Mouse (Mus musculus) embryonic facial prominence, embryonic 12.5 days (tissue): ENCODE results near the gene Bzw1. TPM values are rescaled to one million over a fixed set of nuclear protein-coding genes. Genes with fewer than 3 reads are reported as not detected.

ENCODE experiments used
- ATAC-seq: fragments of 200-750 bp; cut with Nextera tagmentation; 2 replicates; pipeline ENCODE4 v1.8.0; 2017; ENCODE audit not compliant: insufficient number of reproducible peaks, insufficient read depth, low FRiP score, low TSS enrichment
- H3K27ac ChIP-seq: fragments of 300-500 bp; sonication (generic); 2 replicates; pipeline ENCODE4 v1.5.1; 2016; ENCODE audit warnings: mild to moderate bottlenecking
- H3K27me3 ChIP-seq: fragments of 300-500 bp; sonication (generic); 2 replicates; pipeline ENCODE4 v1.6.1; 2016; ENCODE audit warnings: mild to moderate bottlenecking, moderate library complexity
- H3K36me3 ChIP-seq: fragments of 300-500 bp; sonication (generic); 2 replicates; pipeline ENCODE4 v1.6.1; 2016; ENCODE audit warnings: mild to moderate bottlenecking
- H3K4me1 ChIP-seq: fragments of 300-500 bp; sonication (generic); 2 replicates; pipeline ENCODE4 v1.6.1; 2016
- H3K4me2 ChIP-seq: fragments of 300-500 bp; sonication (generic); replicated peaks from 2 replicates; pipeline ENCODE4 v1.6.1; 2016; ENCODE audit warnings: mild to moderate bottlenecking, moderate library complexity
- H3K4me3 ChIP-seq: fragments of 300-500 bp; sonication (generic); 2 replicates; pipeline ENCODE4 v1.5.1; 2016; ENCODE audit warnings: mild to moderate bottlenecking
- H3K9ac ChIP-seq: fragments of 300-500 bp; sonication (generic); 2 replicates; pipeline ENCODE4 v1.6.1; 2016; ENCODE audit warnings: mild to moderate bottlenecking, moderate library complexity
- H3K9me3 ChIP-seq: fragments of 300-500 bp; sonication (generic); 2 replicates; pipeline ENCODE4 v1.6.1; 2016; ENCODE audit warnings: mild to moderate bottlenecking, moderate library complexity
- WGBS: fragments of 180-500 bp; shearing (Covaris S2); methylation state at CpG from one replicate; pipeline ENCODE4 v1.1.7; 2016; 5-methylcytosine and 5-hydroxymethylcytosine counted together
- polyA plus RNA-seq: library from polyadenylated mRNA; unstranded; fragments of >200 nt; fragmentation: Nextera tagmentation; extraction: Ambion mirVana; gene quantifications from 2 replicates; pipeline ENCODE4 v1.2.1, GENCODE M21; 2016

Gene Bzw1
- polyA plus RNA-seq, 1 experiment from 2014 or later = 417 TPM

DNA sequence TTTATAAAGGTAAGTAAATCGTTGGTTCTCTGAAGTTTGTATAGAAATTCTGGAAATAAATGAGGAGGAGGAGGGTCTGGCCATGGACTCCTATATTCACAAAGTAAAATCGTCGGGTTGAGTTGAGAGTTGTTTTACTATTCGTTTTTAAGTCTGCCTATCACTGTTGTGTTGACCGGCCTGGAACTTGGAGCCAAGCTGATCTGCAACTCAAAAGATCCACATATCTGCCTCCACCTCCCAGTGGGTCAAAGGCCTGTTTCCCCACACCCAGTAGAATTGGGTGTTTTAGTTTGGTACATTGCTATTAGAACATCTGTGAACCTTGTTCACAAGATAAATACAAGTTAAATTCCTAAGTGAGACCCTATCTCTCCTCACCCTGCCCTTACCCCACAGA lies 11.0 kb downstream of the Bzw1 start:
- no peak overlapping the region for H3K4me2 ChIP-seq
- H3K27me3 ChIP-seq = no peaks in the 10 kb centered on the region
- no peaks in the 10 kb centered on the region for H3K4me1 ChIP-seq
- H3K27ac ChIP-seq = no peak overlapping the region
- no peak for ATAC-seq
- H3K9me3 ChIP-seq = no peaks in the 10 kb centered on the region
- 91% methylated on average over 5 of the region's 5 CpGs for WGBS
- no peak overlapping the region for H3K4me3 ChIP-seq
- no peak overlapping the region for H3K9ac ChIP-seq
- H3K36me3 ChIP-seq = peaks cover 65% of the 10 kb centered on the region

DNA sequence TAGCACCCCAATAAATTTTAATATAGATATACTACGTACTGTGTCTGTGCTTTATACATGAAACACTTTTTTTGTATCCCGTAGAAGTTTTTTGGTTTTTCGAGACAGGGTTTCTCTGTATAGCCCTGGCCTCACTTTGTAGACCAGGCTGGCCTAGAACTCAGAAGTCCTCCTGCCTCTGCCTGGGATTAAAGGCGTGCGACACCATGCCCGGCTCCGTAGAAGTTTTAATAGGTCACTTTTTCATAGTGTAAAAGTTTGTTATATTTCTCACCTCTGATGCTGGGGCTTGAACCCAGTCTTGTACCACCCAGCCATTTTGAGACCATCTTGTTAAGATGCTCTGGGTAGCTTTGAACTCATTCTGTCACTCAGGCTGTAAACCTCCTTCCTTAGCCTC lies 14.6 kb downstream of the Bzw1 start:
- no peak overlapping the region for H3K4me3 ChIP-seq
- no peaks in the 10 kb centered on the region for H3K27me3 ChIP-seq
- WGBS = 98% methylated on average over 7 of the region's 7 CpGs
- H3K9ac ChIP-seq = no peak overlapping the region
- no peaks in the 10 kb centered on the region for H3K4me1 ChIP-seq
- peaks cover 60% of the 10 kb centered on the region for H3K36me3 ChIP-seq
- ATAC-seq = no peak
- H3K9me3 ChIP-seq = no peaks in the 10 kb centered on the region
- no peak overlapping the region for H3K27ac ChIP-seq
- H3K4me2 ChIP-seq = no peak overlapping the region

DNA sequence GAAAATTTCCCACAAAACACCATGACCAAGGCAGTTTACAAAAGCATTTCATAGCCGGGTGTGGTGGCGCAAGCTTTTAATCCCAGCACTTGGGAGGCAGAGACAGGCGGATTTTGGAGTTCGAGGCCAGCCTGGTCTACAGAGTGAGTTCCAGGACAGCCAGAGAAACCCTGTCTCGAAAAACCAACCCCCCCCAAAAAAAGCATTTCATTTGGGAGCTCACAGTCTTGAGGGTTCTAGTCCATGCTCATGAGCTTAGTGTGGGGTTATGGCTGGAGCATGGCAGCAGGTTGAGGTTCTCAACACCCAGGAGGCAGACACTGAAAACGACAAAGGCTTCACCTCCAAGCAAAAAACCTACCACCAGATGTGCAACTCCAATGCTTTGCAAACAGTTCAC lies 15.4 kb downstream of the Bzw1 start:
- Histone ChIP-seq H3K4me2 (no peak overlapping the region), H3K36me3 (peaks cover 60% of the 10 kb centered on the region), H3K27me3 (no peaks in the 10 kb centered on the region), H3K9me3 (no peaks in the 10 kb centered on the region), H3K9ac (no peak overlapping the region), H3K4me1 (no peaks in the 10 kb centered on the region), H3K4me3 (no peak overlapping the region), H3K27ac (no peak overlapping the region)
- no peak for ATAC-seq
- WGBS = 85% methylated on average over 6 of the region's 6 CpGs

DNA sequence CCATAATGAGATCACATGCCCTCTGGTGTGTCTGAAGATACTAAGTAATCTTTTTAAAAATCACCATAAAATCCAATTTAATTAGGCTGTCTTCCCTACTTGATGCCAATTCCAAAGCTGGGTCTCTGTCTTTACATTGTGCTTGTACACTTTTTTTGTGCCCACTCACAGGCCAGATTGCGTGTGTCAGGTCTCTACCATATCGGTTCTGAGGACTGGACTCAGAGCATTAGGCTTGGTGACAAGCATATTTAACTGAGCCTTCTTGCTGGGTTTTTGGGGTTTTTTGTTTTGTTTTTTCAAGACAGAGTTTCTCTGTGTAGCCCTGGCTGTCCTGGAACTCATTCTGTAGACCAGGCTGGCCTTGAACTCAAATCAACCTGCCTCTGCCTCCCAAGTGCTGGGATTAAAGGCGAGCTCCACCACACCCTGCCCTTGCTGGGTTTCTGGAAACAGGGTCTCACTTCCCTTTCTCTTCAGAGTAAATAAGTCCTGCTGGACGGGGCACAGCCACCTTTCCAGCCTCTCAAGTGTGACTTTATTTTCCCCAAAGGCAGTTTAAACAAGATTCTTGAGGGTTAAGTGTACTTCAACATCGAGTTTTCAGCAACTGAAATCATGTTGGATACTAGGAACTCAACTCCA lies 17.0 kb downstream of the Bzw1 start:
- ATAC-seq = no peak
- no peak overlapping the region for H3K4me3 ChIP-seq
- H3K27me3 ChIP-seq = no peaks in the 10 kb centered on the region
- H3K4me2 ChIP-seq = no peak overlapping the region
- H3K27ac ChIP-seq = no peak overlapping the region
- H3K9me3 ChIP-seq = no peaks in the 10 kb centered on the region
- H3K4me1 ChIP-seq = no peaks in the 10 kb centered on the region
- WGBS = 80% methylated on average over 5 of the region's 5 CpGs
- H3K36me3 ChIP-seq = peaks cover 62% of the 10 kb centered on the region
- H3K9ac ChIP-seq = no peak overlapping the region

- WGBS = 85% methylated on average over 3 of the region's 3 CpGs
- H3K27ac ChIP-seq = no peak overlapping the region
- no peak for ATAC-seq
- no peaks in the 10 kb centered on the region for H3K4me1 ChIP-seq
- no peak overlapping the region for H3K4me3 ChIP-seq
- no peaks in the 10 kb centered on the region for H3K27me3 ChIP-seq
- peaks cover 66% of the 10 kb centered on the region for H3K36me3 ChIP-seq
- H3K9me3 ChIP-seq = no peaks in the 10 kb centered on the region
- no peak overlapping the region for H3K4me2 ChIP-seq
- no peak overlapping the region for H3K9ac ChIP-seq
Observed at GRCm38 (mm10) chr1:58410198-58410588, 17.5 kb downstream of the Bzw1 start.

DNA sequence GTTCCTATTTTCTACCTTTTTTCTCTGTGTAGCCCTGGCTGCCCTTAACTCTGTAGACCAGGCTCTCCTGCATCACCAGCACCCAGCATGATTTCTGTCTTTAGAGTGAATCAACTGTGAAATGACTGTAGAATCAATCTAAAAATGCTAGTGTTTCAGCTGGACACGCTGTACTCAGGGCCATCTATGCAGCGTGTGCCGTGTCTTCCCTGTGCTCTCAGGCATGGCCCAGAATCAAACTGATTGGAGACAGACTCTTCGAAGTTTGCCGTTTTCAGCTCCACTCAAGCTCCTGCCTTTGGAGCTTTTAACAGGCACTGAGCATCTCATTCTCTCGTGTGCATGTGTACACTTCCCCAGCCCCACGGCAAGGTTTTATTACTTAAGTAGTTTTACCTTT lies 18.1 kb downstream of the Bzw1 start:
- Histone ChIP-seq H3K36me3 (peaks cover 65% of the 10 kb centered on the region), H3K27me3 (no peaks in the 10 kb centered on the region), H3K27ac (no peak overlapping the region), H3K9ac (no peak overlapping the region), H3K9me3 (no peaks in the 10 kb centered on the region), H3K4me3 (no peak overlapping the region), H3K4me2 (no peak overlapping the region), H3K4me1 (no peaks in the 10 kb centered on the region)
- WGBS = 94% methylated on average over 7 of the region's 7 CpGs
- no peak for ATAC-seq

DNA sequence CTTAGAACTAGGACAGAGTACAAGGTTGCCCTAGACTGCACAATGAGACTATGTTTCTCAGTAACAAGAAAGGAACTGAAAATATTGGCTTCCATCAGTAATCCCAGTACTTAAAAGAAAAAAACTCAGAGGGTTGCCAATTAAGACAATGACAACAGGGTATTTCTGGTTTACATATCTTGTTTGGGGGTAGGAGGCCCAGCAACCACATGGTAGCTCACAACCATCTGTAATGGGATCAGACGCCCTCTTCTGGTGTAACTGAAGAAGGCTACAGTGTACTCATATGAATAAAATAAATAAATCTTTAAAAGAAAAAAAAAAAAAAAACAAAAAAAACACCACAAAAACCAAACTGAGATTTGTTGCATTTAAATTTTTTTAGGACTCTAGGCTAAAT lies 22.7 kb downstream of the Bzw1 start:
- H3K9me3 ChIP-seq = no peaks in the 10 kb centered on the region
- no peak overlapping the region for H3K4me3 ChIP-seq
- H3K27ac ChIP-seq = no peak overlapping the region
- no peak for ATAC-seq
- peaks cover 87% of the 10 kb centered on the region for H3K36me3 ChIP-seq
- H3K9ac ChIP-seq = no peak overlapping the region
- WGBS = 33% methylated on average over 1 of the region's 1 CpGs
- no peak overlapping the region for H3K4me2 ChIP-seq
- H3K4me1 ChIP-seq = no peaks in the 10 kb centered on the region
- H3K27me3 ChIP-seq = no peaks in the 10 kb centered on the region

DNA sequence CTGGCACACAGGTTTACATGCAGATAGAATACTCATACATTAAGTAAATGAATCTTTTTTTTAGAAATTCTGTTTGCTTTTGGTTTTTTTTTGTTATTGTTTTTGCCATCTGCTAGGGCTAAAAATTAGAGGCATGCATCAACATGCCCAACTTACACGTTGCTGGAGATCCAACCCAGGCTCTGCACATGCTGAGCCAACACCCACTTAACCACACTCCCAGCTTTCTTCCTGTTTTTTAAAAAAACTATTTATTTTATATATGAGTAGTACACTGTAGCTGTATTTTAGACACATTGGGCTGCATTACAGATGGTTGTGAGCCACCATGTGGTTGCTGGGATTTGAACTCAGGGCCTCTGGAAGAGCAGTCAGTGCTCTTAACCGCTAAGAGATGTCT lies 23.4 kb downstream of the Bzw1 start:
- Histone ChIP-seq H3K27ac (no peak overlapping the region), H3K4me2 (no peak overlapping the region), H3K36me3 (peaks cover 83% of the 10 kb centered on the region), H3K4me3 (no peak overlapping the region), H3K9me3 (no peaks in the 10 kb centered on the region), H3K9ac (no peak overlapping the region), H3K27me3 (no peaks in the 10 kb centered on the region), H3K4me1 (peaks cover 3% of the 10 kb centered on the region)
- no peak for ATAC-seq
- WGBS = 89% methylated on average over 2 of the region's 2 CpGs

DNA sequence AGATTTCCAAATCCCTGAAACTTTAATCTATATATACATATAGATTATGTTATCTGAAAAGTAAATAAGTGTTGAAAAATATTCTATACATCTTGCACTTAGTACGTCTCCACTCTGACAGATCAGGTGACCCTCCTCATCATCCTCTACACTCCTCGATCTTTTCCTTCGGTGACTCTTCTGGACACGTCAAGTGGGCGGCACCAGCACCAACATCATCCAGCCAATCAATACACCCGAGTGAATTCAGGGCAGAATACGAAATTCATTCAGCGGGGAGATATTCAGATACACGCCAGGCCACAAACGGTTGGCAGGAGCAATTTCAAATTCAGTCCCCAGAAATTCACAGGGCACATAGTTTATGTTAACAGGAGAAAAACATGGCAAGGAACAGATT lies 27.3 kb downstream of the Bzw1 start:
- H3K36me3 ChIP-seq = peaks cover 55% of the 10 kb centered on the region
- H3K27ac ChIP-seq = no peak overlapping the region
- H3K4me3 ChIP-seq = no peak overlapping the region
- WGBS = 89% methylated on average over 10 of the region's 10 CpGs
- H3K27me3 ChIP-seq = no peaks in the 10 kb centered on the region
- ATAC-seq = no peak
- H3K4me2 ChIP-seq = no peak overlapping the region
- no peaks in the 10 kb centered on the region for H3K9me3 ChIP-seq
- H3K9ac ChIP-seq = no peak overlapping the region
- H3K4me1 ChIP-seq = peaks cover 15% of the 10 kb centered on the region

DNA sequence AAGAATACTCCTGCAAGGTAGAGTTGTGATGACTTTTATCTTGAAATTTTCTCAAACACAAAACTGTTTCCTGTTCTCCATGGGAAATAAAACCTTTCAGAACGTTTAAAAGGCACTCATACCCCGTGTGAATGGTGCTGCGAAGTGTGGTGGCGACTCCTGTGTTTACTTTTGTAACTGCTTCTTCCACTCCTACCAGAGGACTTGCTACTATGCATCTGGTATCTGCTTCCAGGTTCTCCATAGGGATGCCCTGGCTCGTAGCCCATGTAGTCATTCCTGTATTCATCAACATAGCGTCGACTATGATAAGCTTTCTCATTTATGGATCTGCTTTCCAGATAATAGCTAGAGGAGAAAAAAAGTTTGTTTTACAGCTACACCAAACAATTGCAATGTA lies 28.3 kb downstream of the Bzw1 start:
- Histone ChIP-seq H3K4me1 (peaks cover 15% of the 10 kb centered on the region), H3K4me3 (no peak overlapping the region), H3K9ac (no peak overlapping the region), H3K27ac (no peak overlapping the region), H3K27me3 (no peaks in the 10 kb centered on the region), H3K9me3 (no peaks in the 10 kb centered on the region), H3K4me2 (0 out of 2 replicates have a peak overlapping the region, but pooled peaks have one; percentile 11), H3K36me3 (peaks cover 48% of the 10 kb centered on the region)
- WGBS = 74% methylated on average over 7 of the region's 7 CpGs
- no peak for ATAC-seq

GRCm38 (mm10) chr1:58422879-58423278 lies 30.2 kb downstream of the Bzw1 start:
- Histone ChIP-seq H3K4me2 (peak overlapping the region; percentile 76), H3K27me3 (no peaks in the 10 kb centered on the region), H3K4me3 (peak overlapping the region; percentile 99), H3K4me1 (peaks cover 15% of the 10 kb centered on the region), H3K9me3 (no peaks in the 10 kb centered on the region), H3K9ac (peak overlapping the region; percentile 99), H3K27ac (peak overlapping the region; percentile 99), H3K36me3 (peaks cover 31% of the 10 kb centered on the region)
- ATAC-seq = no peak
- 7% methylated on average over 13 of the region's 13 CpGs for WGBS

DNA sequence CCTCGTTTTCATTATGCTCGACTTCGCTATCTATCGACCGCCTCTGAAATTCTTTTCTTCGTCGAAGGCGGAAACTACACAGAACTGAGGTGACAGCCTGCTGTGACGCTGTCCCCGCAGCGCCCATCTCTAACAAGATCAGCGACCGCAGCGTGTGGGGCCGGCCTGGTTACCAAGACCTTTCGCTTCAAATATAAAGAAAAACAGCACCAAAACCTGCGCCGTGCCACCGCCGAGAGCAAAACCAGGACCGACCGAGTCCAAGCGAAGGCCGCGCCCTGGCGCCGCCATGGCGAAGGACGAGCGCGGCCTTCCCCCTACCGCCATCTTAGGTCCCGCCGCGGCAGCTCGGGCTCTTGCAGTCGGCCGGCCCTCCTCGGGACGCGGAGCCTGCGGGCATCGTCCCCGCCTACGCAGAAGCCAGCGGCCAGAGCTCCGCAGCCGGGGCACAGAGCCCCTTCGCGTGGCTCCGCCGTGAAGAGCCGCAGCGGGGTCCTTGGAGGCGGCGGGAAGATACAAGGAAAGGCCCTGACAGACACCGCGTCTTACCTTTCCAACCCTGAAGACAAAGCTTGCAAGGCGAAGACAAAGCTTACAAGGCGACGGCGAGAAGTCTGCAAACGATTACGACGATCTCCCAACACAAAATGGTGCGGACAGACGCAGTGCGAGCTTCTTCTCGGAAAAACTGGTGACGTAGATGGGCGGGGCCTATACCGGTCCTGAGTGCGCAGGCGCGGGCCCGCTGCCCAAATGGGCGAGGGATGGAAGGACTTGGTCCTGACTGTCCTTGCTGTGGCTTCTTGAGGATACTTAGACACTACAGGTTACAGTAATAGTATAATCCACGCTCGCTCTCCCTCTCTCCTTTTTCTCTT lies 30.9 kb downstream of the Bzw1 start, which contains the start of gene Clk1:
Gene Clk1, minus strand, starts transcription at position 696 of the 878 bp plus-strand sequence.
- H3K36me3 ChIP-seq = peaks cover 24% of the 10 kb centered on the region
- peak within 1 kb of the TSS; percentile 99 for H3K4me3 ChIP-seq
- peak within 1 kb of the TSS; percentile 76 for H3K4me2 ChIP-seq
- ATAC-seq = peak; percentile 93
- no peaks in the 10 kb centered on the region for H3K9me3 ChIP-seq
- H3K27ac ChIP-seq = peak within 1 kb of the TSS; percentile 99
- H3K4me1 ChIP-seq = peaks cover 15% of the 10 kb centered on the region
- H3K9ac ChIP-seq = peak within 1 kb of the TSS; percentile 99
- under 1% methylated on average over 79 of the region's 79 CpGs for WGBS
- no peaks in the 10 kb centered on the region for H3K27me3 ChIP-seq
